Mouse (Mus musculus): ENCODE measurements around the gene Scgb1a1.
"Not testable (repeated sequence)": the region's sequence is repeated elsewhere in the genome, so short reads cannot be mapped to it uniquely, and the experiment has no call there.

The Scgb1a1 gene

GRCm38 (mm10) chr19:9100297-9101061 lies 12.7 kb upstream of the Scgb1a1 start:
- no peak for DNase-seq (ENCODE audit: extremely low spot score, low spot score)

- DNase-seq (ENCODE audit: extremely low spot score, low spot score) = no peak
Observed at GRCm38 (mm10) chr19:9099751-9100150, 12.0 kb upstream of the Scgb1a1 start.

- DNase-seq (ENCODE audit: extremely low spot score, low spot score) = no peak
Observed at GRCm38 (mm10) chr19:9097441-9097840, 9.7 kb upstream of the Scgb1a1 start.

- no peak for DNase-seq (ENCODE audit: extremely low spot score, low spot score)
Observed at GRCm38 (mm10) chr19:9095111-9095510, 7.4 kb upstream of the Scgb1a1 start.

- DNase-seq (ENCODE audit: extremely low spot score, low spot score) = no peak
Observed at GRCm38 (mm10) chr19:9090709-9091108, 3.0 kb upstream of the Scgb1a1 start.

- DNase-seq (ENCODE audit: extremely low spot score, low spot score) = no peak
Observed at GRCm38 (mm10) chr19:9090191-9090590, 2.4 kb upstream of the Scgb1a1 start.

GRCm38 (mm10) chr19:9083892-9084291 lies 3.9 kb downstream of the Scgb1a1 start:
- not testable (repeated sequence) for DNase-seq (ENCODE audit: extremely low spot score, low spot score)

- no peak for DNase-seq (ENCODE audit: extremely low spot score, low spot score)
Observed at GRCm38 (mm10) chr19:9083010-9083355, 4.8 kb downstream of the Scgb1a1 start.

- peak; percentile 85 for DNase-seq (ENCODE audit: extremely low spot score, low spot score)
Observed at GRCm38 (mm10) chr19:9082191-9083009, 5.4 kb downstream of the Scgb1a1 start.

GRCm38 (mm10) chr19:9081311-9082190 lies 6.2 kb downstream of the Scgb1a1 start:
- no peak for DNase-seq (ENCODE audit: extremely low spot score, low spot score)

GRCm38 (mm10) chr19:9079916-9080315 lies 7.8 kb downstream of the Scgb1a1 start:
- no peak for DNase-seq (ENCODE audit: extremely low spot score, low spot score)

- DNase-seq (ENCODE audit: extremely low spot score, low spot score) = no peak
Observed at GRCm38 (mm10) chr19:9076982-9077660, 10.6 kb downstream of the Scgb1a1 start.

- no peak for DNase-seq (ENCODE audit: extremely low spot score, low spot score)
Observed at GRCm38 (mm10) chr19:9076035-9076434, 11.7 kb downstream of the Scgb1a1 start.

- no peak for DNase-seq (ENCODE audit: extremely low spot score, low spot score)
Observed at GRCm38 (mm10) chr19:9075558-9075957, 12.2 kb downstream of the Scgb1a1 start.

- no peak for DNase-seq (ENCODE audit: extremely low spot score, low spot score)
Observed at GRCm38 (mm10) chr19:9074424-9074823, 13.3 kb downstream of the Scgb1a1 start.

GRCm38 (mm10) chr19:9073776-9074411 lies 13.9 kb downstream of the Scgb1a1 start:
- no peak for DNase-seq (ENCODE audit: extremely low spot score, low spot score)

- DNase-seq (ENCODE audit: extremely low spot score, low spot score) = no peak
Observed at GRCm38 (mm10) chr19:9072157-9072530, 15.6 kb downstream of the Scgb1a1 start.

- DNase-seq (ENCODE audit: extremely low spot score, low spot score) = no peak
Observed at GRCm38 (mm10) chr19:9071456-9072156, 16.2 kb downstream of the Scgb1a1 start.

GRCm38 (mm10) chr19:9070316-9070715 lies 17.4 kb downstream of the Scgb1a1 start:
- DNase-seq (ENCODE audit: extremely low spot score, low spot score) = no peak

- DNase-seq (ENCODE audit: extremely low spot score, low spot score) = no peak
Observed at GRCm38 (mm10) chr19:9069687-9070307, 18.0 kb downstream of the Scgb1a1 start.
